Mouse (Mus musculus): ENCODE measurements at regions not wholly inside any gene's neighbourhood (a gene's known extent, or its start where the extent isn't known, plus 50 kb on each side); places are given as distances from the start of the nearest gene placed in this dataset.

GRCm38 (mm10) chr13:82005929-82006726, 223.3 kb downstream of the Cetn3 start:
- no peak for TF ChIP-seq GATA1 (IDR thresholded peaks at IDR 0.05; ENCODE audit: low read length)
- no peak for TF ChIP-seq TAL1 (IDR thresholded peaks at IDR 0.05; ENCODE audit: low read length)

Data from erythroblast, embryonic 14.5 days (primary cell).